Mouse (Mus musculus) WW6 (cell line): ENCODE results near the gene Myo1d.
"Not testable (repeated sequence)": the region's sequence is repeated elsewhere in the genome, so short reads cannot be mapped to it uniquely, and the experiment has no call there.

Source experiments
- DNase-seq: peaks from one replicate; pipeline ENCODE4 v3.0.0-alpha.2; 2013; ENCODE audit warnings: low read depth, low spot score

Myo1d gene

GRCm38 (mm10) chr11:80482921-80483320 is 296.9 kb downstream of the Myo1d start:
- DNase-seq: no peak

DNA sequence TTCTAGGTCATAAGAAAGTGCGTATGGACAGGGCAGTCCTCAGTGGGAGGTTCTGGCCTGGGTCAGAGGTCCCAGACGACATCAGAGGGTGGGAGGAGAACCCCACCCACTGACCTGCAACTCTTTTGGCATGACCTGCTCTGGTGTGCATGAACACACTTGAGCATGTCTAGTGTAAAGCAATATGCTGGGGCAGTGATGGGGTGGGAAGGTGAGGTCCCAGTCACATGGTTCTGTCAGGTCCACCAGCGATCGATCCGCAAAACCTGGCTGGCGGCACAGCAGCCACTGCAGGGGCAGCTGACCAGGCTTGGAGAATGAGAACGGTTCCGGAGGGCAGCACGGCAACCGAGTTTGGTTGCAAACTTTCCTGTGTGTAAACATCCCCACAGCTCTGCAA is 297.5 kb downstream of the Myo1d start:
- DNase-seq: no peak

DNA sequence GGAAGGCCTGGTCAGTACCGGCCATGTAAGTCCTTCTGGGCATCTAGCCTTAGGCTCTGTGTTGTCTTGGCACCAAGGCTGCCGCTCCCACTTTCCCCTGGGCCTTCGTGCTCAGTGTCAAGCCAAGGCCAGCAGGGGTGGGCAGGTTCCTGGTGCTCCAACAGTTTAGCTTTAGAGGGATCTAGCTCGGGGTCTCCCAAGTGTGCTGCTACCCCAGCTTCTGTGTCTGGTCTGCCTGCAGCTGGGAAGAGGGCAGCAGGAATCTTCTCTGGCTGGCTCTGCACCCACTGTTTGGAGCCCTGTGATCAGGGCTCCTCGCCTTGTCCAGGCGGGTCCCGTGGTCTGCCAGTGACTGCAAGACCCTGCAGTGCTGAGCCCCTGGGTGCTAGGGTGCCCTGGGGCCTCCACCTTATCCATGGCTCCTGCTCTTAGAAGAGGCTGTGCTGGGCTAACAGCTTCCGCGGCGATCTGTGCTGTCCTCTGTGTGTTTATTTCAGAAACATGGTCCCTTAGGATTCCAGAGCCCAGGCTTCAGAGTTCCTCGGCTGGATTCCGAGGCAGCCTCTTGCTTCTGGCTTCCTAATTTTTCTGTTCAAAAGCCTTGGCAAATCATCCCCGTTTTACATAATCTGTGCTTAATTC is 298.3 kb downstream of the Myo1d start:
- no peak for DNase-seq

- DNase-seq: no peak
These were observed 299.6 kb downstream of the Myo1d start for GRCm38 (mm10) chr11:80479906-80480866.

- no peak for DNase-seq
These were observed 300.4 kb downstream of the Myo1d start for GRCm38 (mm10) chr11:80479425-80479824.

DNA sequence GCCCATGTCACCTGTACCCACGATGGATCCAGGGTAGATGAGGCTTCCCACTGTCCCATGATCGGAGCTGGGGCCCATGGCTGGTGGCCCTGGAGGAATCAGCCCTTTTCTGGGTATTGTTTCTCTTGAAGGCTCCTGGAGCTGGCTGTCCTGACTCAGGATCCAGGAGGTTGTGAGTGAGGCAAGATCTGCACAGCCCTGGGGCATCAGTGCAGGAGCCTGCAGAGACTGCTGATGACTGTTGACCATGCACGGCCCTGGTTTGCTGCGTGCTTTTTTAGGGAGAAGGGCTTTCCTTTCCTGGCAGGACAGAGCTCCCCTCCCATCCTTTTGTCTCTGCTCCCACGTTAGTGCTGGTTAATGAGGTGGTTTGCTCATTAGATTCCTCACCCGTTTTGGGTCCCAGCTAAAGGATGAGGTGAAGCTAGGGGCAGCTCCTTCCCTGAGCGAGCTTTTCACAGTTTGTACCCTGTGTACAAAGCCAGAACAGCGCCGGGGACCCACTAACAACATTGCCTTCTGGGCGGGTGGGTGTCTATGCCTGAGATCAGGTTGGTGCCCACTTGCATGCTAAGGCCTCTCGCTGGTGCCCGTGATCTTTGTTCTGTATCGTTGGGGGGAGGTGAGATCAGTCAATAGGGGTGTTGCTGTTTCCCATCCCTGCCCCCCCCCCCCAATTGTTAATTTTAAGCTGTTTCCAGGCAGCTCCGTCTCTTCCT is 301.0 kb downstream of the Myo1d start:
- no peak for DNase-seq

- DNase-seq: no peak
These were observed 302.3 kb downstream of the Myo1d start for GRCm38 (mm10) chr11:80477341-80478199.

DNA sequence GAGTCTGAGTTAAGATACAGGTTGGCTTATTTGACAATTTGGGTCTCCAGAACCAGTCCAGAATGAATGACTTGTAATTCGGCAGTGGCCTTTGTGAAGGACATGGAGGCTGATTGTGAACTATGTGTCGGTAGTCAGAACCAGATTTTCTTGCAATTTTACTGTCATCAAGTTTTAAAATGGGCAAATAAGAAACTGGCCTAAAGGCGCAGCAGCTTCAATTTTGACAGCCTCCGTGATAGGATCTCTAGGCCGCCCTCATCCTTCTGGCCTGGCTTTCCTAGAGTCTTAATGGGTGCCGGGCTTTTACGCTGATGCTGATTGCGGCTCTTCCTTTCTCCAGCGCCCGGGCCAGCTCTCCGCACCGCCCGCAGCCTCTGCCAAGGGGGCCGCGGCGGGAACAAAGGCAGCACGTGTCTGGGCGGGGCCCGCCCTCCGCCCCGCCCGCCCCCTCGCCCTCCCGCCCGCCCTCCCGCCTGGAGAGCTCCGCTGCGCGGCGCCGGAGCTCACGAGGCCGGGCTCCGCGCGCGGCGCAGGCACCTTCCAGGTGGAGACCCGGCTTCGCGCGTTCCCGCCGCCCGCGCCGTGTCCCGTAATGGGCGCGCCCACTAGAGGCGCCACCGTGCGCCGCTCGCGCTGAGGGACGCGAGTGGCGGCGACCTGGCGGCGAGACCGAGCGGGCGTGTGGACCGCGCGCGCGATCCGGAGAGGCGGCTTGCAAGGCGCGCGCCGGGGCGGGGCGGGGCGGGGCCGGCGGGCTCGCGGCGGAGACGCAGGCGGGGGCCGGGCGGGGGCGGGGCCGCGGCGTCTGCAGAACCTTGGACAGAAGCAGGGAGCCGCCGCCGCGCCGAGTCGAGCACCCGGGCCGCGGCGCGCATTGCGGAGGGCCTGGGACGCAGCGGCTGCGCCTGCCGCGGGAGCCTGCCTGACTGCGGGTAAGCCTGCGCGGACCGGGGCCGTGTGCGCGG is 303.3 kb downstream of the Myo1d start, which contains the start of gene Cdk5r1:
Cdk5r1 (plus strand) TSS at position 802 of the 968 bp plus-strand sequence.
- peak; percentile 81 for DNase-seq

DNA sequence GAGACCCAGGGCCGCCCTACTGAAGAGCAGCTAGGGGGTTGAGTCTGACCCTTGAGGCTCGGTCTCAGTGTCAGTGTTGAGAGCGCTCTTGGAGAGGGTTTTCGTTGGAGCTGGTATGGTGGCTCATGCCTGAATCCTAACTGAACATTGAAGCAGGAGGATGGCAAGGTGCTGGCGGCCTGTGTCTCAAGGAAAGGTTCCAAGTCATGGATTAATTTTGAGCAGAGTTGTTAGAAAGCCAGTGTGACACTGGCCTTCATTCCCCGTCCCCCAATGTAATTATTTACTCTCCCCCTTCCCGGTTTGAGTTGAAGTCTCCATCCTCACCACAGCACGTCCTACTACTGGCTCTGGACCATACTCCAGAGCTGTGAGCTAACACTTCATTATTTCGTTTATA is 304.3 kb downstream of the Myo1d start:
- no peak for DNase-seq

GRCm38 (mm10) chr11:80474846-80475245 is 305.0 kb downstream of the Myo1d start:
- DNase-seq: no peak

GRCm38 (mm10) chr11:80474175-80474691 is 305.6 kb downstream of the Myo1d start:
- DNase-seq: no peak

- no peak for DNase-seq
These were observed 307.8 kb downstream of the Myo1d start for GRCm38 (mm10) chr11:80471836-80472605.

- DNase-seq: not testable (repeated sequence)
These were observed 316.2 kb downstream of the Myo1d start for GRCm38 (mm10) chr11:80463605-80464130.

DNA sequence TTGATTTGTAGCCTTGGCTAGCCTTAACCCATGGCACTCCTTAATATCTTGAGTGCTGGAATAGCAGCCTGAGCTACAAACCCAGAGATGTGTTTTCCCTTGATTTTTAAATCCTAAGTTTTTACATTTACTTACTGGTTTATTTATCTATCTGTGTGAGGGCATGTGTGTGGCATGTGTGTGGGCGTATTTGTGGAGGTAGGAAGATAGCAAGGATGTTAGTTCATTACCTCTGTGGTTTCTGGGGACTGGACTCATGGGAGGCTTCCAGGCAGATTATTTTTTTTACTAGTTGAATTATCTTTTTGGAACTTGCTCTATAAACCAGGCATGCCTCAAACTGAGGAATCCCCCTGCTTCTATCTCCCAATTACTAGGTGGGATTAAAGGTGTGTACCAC is 326.6 kb downstream of the Myo1d start:
- no peak for DNase-seq

DNA sequence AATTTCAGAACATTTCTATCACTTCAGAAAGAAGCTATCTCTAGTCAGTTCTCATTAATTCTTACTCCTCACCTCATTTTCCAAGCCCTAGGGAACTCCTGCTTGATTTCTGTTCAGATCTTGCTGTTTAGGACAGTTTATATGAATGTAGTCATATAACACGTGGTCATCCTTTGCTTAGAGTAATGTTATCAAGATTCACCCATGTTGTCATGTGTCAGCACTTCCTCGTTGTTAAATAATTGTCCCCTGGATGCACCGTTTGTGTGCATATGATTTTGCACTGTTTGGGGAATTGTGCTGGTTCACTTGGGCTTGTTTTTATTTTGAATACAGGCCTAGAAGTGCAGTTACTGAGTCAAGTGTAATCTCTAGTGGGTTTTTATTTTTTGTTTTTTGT is 327.6 kb downstream of the Myo1d start:
- DNase-seq: no peak

GRCm38 (mm10) chr11:80449859-80450258 is 330.0 kb downstream of the Myo1d start:
- DNase-seq: no peak

DNA sequence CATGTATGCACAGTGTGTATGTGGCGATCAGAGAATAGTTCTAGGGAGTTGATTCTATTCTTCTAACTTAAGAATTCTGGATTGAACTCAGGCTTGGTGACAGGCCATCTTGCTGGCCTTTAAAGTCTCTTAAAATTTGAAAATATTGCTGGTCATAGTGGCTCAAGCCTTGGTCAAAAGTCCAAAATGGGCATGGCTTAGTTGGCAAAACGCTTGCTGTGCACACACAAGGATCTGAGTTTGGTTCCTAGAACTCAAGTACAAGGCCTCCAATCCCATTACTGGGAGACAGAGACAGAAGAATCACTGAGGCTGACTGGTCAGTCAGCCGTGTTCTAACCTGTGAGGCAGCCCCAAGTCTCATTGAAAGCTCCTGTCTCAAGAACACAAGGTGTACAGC is 332.9 kb downstream of the Myo1d start:
- no peak for DNase-seq
